Mouse (Mus musculus): ENCODE measurements at regions not wholly inside any gene's neighbourhood (a gene's known extent, or its start where the extent isn't known, plus 50 kb on each side); places are given as distances from the start of the nearest gene placed in this dataset.

GRCm38 (mm10) chr13:25664963-25665606, 394.8 kb upstream of the Nrsn1 start:
- Histone ChIP-seq H3K79me2 (ENCODE audit: control insufficient read depth, insufficient read depth) (no peaks in the 10 kb centered on the region), H3K27me3 (ENCODE audit: control insufficient read depth, insufficient read depth, insufficient read length) (no peaks in the 10 kb centered on the region), H3K4me3 (ENCODE audit: insufficient read depth, poor library complexity, severe bottlenecking) (no peak overlapping the region), H3K79me3 (ENCODE audit: low read depth) (no peaks in the 10 kb centered on the region), H3ac (ENCODE audit: control insufficient read depth, insufficient read length, low read depth) (no peak overlapping the region), H3K36me3 (ENCODE audit: control insufficient read depth, insufficient read depth) (no peaks in the 10 kb centered on the region)
- no peak for TF ChIP-seq MAX (IDR thresholded peaks at IDR 0.05)
- TF ChIP-seq CEBPB (IDR thresholded peaks at IDR 0.05; ENCODE audit: low read depth), result no peak
- TF ChIP-seq MYOD1 (IDR thresholded peaks at IDR 0.05; ENCODE audit: control insufficient read depth, insufficient read length, low read depth), result no peak
- TF ChIP-seq MYOG (IDR thresholded peaks at IDR 0.05; ENCODE audit: control insufficient read depth, extremely low read depth, insufficient read length), result no peak
- TF ChIP-seq FOSL1 (IDR thresholded peaks at IDR 0.05; ENCODE audit: insufficient read depth, low read length, poor library complexity, severe bottlenecking), result no peak

GRCm38 (mm10) chr13:25648430-25648786, 378.1 kb upstream of the Nrsn1 start:
- H3K4me3 ChIP-seq (ENCODE audit: insufficient read depth, poor library complexity, severe bottlenecking), result no peak overlapping the region
- no peaks in the 10 kb centered on the region for H3K27me3 ChIP-seq (ENCODE audit: control insufficient read depth, insufficient read depth, insufficient read length)
- no peak for TF ChIP-seq MYOG (IDR thresholded peaks at IDR 0.05; ENCODE audit: control insufficient read depth, extremely low read depth, insufficient read length)
- no peak for TF ChIP-seq MAX (IDR thresholded peaks at IDR 0.05)
- TF ChIP-seq USF1 (IDR thresholded peaks at IDR 0.05; ENCODE audit: low read depth), result no peak
- no peak for TF ChIP-seq FOSL1 (IDR thresholded peaks at IDR 0.05; ENCODE audit: insufficient read depth, low read length, poor library complexity, severe bottlenecking)
- no peak for TF ChIP-seq CEBPB (IDR thresholded peaks at IDR 0.05; ENCODE audit: low read depth)
- no peak for TF ChIP-seq MYOD1 (IDR thresholded peaks at IDR 0.05; ENCODE audit: control insufficient read depth, insufficient read length, low read depth)
- no peak for TF ChIP-seq CTCF (IDR thresholded peaks at IDR 0.05; ENCODE audit: control insufficient read depth, insufficient read depth, insufficient read length)
- H3K79me3 ChIP-seq (ENCODE audit: low read depth), result no peaks in the 10 kb centered on the region
- no peak overlapping the region for H3ac ChIP-seq (ENCODE audit: control insufficient read depth, insufficient read length, low read depth)
- H3K79me2 ChIP-seq (ENCODE audit: control insufficient read depth, insufficient read depth), result no peaks in the 10 kb centered on the region
- no peaks in the 10 kb centered on the region for H3K36me3 ChIP-seq (ENCODE audit: control insufficient read depth, insufficient read depth)

GRCm38 (mm10) chr13:25647711-25648429, 377.6 kb upstream of the Nrsn1 start:
- Histone ChIP-seq H3K36me3 (ENCODE audit: control insufficient read depth, insufficient read depth) (no peaks in the 10 kb centered on the region), H3K79me2 (ENCODE audit: control insufficient read depth, insufficient read depth) (no peaks in the 10 kb centered on the region), H3K79me3 (ENCODE audit: low read depth) (no peaks in the 10 kb centered on the region), H3K4me3 (ENCODE audit: insufficient read depth, poor library complexity, severe bottlenecking) (no peak overlapping the region), H3K27me3 (ENCODE audit: control insufficient read depth, insufficient read depth, insufficient read length) (no peaks in the 10 kb centered on the region), H3ac (ENCODE audit: control insufficient read depth, insufficient read length, low read depth) (no peak overlapping the region)
- no peak for TF ChIP-seq CTCF (IDR thresholded peaks at IDR 0.05; ENCODE audit: control insufficient read depth, insufficient read depth, insufficient read length)
- no peak for TF ChIP-seq MYOD1 (IDR thresholded peaks at IDR 0.05; ENCODE audit: control insufficient read depth, insufficient read length, low read depth)
- TF ChIP-seq FOSL1 (IDR thresholded peaks at IDR 0.05; ENCODE audit: insufficient read depth, low read length, poor library complexity, severe bottlenecking), result no peak
- TF ChIP-seq MYOG (IDR thresholded peaks at IDR 0.05; ENCODE audit: control insufficient read depth, extremely low read depth, insufficient read length), result no peak
- no peak for TF ChIP-seq CEBPB (IDR thresholded peaks at IDR 0.05; ENCODE audit: low read depth)
- no peak for TF ChIP-seq USF1 (IDR thresholded peaks at IDR 0.05; ENCODE audit: low read depth)
- no peak for TF ChIP-seq MAX (IDR thresholded peaks at IDR 0.05)

- Histone ChIP-seq H3K4me3 (ENCODE audit: insufficient read depth, poor library complexity, severe bottlenecking) (no peak overlapping the region), H3K36me3 (ENCODE audit: control insufficient read depth, insufficient read depth) (no peaks in the 10 kb centered on the region), H3K79me3 (ENCODE audit: low read depth) (no peaks in the 10 kb centered on the region), H3K27me3 (ENCODE audit: control insufficient read depth, insufficient read depth, insufficient read length) (no peaks in the 10 kb centered on the region), H3ac (ENCODE audit: control insufficient read depth, insufficient read length, low read depth) (no peak overlapping the region), H3K79me2 (ENCODE audit: control insufficient read depth, insufficient read depth) (no peaks in the 10 kb centered on the region)
- TF ChIP-seq CEBPB (IDR thresholded peaks at IDR 0.05; ENCODE audit: low read depth), result no peak
- no peak for TF ChIP-seq FOSL1 (IDR thresholded peaks at IDR 0.05; ENCODE audit: insufficient read depth, low read length, poor library complexity, severe bottlenecking)
- no peak for TF ChIP-seq MAX (IDR thresholded peaks at IDR 0.05)
- no peak for TF ChIP-seq MYOD1 (IDR thresholded peaks at IDR 0.05; ENCODE audit: control insufficient read depth, insufficient read length, low read depth)
- TF ChIP-seq CTCF (IDR thresholded peaks at IDR 0.05; ENCODE audit: control insufficient read depth, insufficient read depth, insufficient read length), result no peak
- TF ChIP-seq USF1 (IDR thresholded peaks at IDR 0.05; ENCODE audit: low read depth), result no peak
- TF ChIP-seq MYOG (IDR thresholded peaks at IDR 0.05; ENCODE audit: control insufficient read depth, extremely low read depth, insufficient read length), result no peak
Measured at GRCm38 (mm10) chr13:25639522-25640291, 369.4 kb upstream of the Nrsn1 start.

- Histone ChIP-seq H3ac (ENCODE audit: control insufficient read depth, insufficient read length, low read depth) (no peak overlapping the region), H3K27me3 (ENCODE audit: control insufficient read depth, insufficient read depth, insufficient read length) (no peaks in the 10 kb centered on the region), H3K4me3 (ENCODE audit: insufficient read depth, poor library complexity, severe bottlenecking) (no peak overlapping the region), H3K79me2 (ENCODE audit: control insufficient read depth, insufficient read depth) (no peaks in the 10 kb centered on the region), H3K36me3 (ENCODE audit: control insufficient read depth, insufficient read depth) (no peaks in the 10 kb centered on the region), H3K79me3 (ENCODE audit: low read depth) (no peaks in the 10 kb centered on the region)
- TF ChIP-seq MYOD1 (IDR thresholded peaks at IDR 0.05; ENCODE audit: control insufficient read depth, insufficient read length, low read depth) (no peak), MAX (IDR thresholded peaks at IDR 0.05) (no peak), CEBPB (IDR thresholded peaks at IDR 0.05; ENCODE audit: low read depth) (no peak), USF1 (IDR thresholded peaks at IDR 0.05; ENCODE audit: low read depth) (no peak), CTCF (IDR thresholded peaks at IDR 0.05; ENCODE audit: control insufficient read depth, insufficient read depth, insufficient read length) (no peak), FOSL1 (IDR thresholded peaks at IDR 0.05; ENCODE audit: insufficient read depth, low read length, poor library complexity, severe bottlenecking) (no peak), MYOG (IDR thresholded peaks at IDR 0.05; ENCODE audit: control insufficient read depth, extremely low read depth, insufficient read length) (no peak)
Measured at GRCm38 (mm10) chr13:25629466-25629865, 359.2 kb upstream of the Nrsn1 start.
